Mouse (Mus musculus) hindlimb bud, embryonic 11.5 days (tissue): Measurements from ENCODE around the gene Fbln1.
"Not testable (repeated sequence)": the region's sequence is repeated elsewhere in the genome, so short reads cannot be mapped to it uniquely, and the experiment has no call there.

ENCODE experiments used
- DNase-seq: peaks from one replicate; pipeline ENCODE4 v3.0.0-alpha.2; 2012; ENCODE audit warnings: low read depth, low spot score; ENCODE audit errors: extremely low spot score

Fbln1 gene

GRCm38 (mm10) chr15:85294632-85295031, 88.9 kb downstream of the Fbln1 start:
- no peak for DNase-seq

GRCm38 (mm10) chr15:85295544-85295943, 89.8 kb downstream of the Fbln1 start:
- no peak for DNase-seq

- DNase-seq = no peak
Measured at GRCm38 (mm10) chr15:85295977-85296376, 90.2 kb downstream of the Fbln1 start.

GRCm38 (mm10) chr15:85296538-85296937, 90.8 kb downstream of the Fbln1 start:
- DNase-seq = no peak

GRCm38 (mm10) chr15:85298167-85298781, 92.5 kb downstream of the Fbln1 start:
- DNase-seq = no peak

GRCm38 (mm10) chr15:85298946-85299345, 93.2 kb downstream of the Fbln1 start:
- DNase-seq = no peak

GRCm38 (mm10) chr15:85303241-85303640, 97.5 kb downstream of the Fbln1 start:
- no peak for DNase-seq

GRCm38 (mm10) chr15:85303976-85304375, 98.2 kb downstream of the Fbln1 start:
- DNase-seq = no peak

GRCm38 (mm10) chr15:85307061-85307660, 101.4 kb downstream of the Fbln1 start:
- no peak for DNase-seq

- no peak for DNase-seq
Measured at GRCm38 (mm10) chr15:85311058-85311657, 105.4 kb downstream of the Fbln1 start.

GRCm38 (mm10) chr15:85315378-85316025, 109.8 kb downstream of the Fbln1 start:
- DNase-seq = peak; percentile 47

- DNase-seq = no peak
Measured at GRCm38 (mm10) chr15:85316342-85317140, 110.8 kb downstream of the Fbln1 start.

- DNase-seq = no peak
Measured at GRCm38 (mm10) chr15:85319924-85320668, 114.3 kb downstream of the Fbln1 start.

GRCm38 (mm10) chr15:85323214-85323613, 117.5 kb downstream of the Fbln1 start:
- no peak for DNase-seq

- no peak for DNase-seq
Measured at GRCm38 (mm10) chr15:85324426-85324825, 118.7 kb downstream of the Fbln1 start.

- no peak for DNase-seq
Measured at GRCm38 (mm10) chr15:85327808-85328207, 122.1 kb downstream of the Fbln1 start.

GRCm38 (mm10) chr15:85328455-85328854, 122.7 kb downstream of the Fbln1 start:
- DNase-seq = not testable (repeated sequence)

GRCm38 (mm10) chr15:85329096-85329495, 123.3 kb downstream of the Fbln1 start:
- DNase-seq = no peak

GRCm38 (mm10) chr15:85330024-85330423, 124.3 kb downstream of the Fbln1 start:
- DNase-seq = no peak

GRCm38 (mm10) chr15:85333511-85333910, 127.8 kb downstream of the Fbln1 start:
- not testable (repeated sequence) for DNase-seq
